Mouse (Mus musculus) thymus, adult 2 months (tissue): ENCODE results near the gene Rundc3a. TPM values are rescaled to one million over a fixed set of nuclear protein-coding genes. Genes with fewer than 3 reads are reported as not detected.

Experiments used
- DNase-seq: peaks from one replicate; pipeline ENCODE4 v3.0.0; 2021
- H3K27ac ChIP-seq: fragments of 200-500 bp; 2 replicates; pipeline ENCODE4 v1.5.1; 2012; ENCODE audit warnings: low read length, control low read depth; ENCODE audit not compliant: control insufficient read depth, insufficient read depth
- H3K27me3 ChIP-seq: fragments of 200-500 bp; 2 replicates; pipeline ENCODE4 v1.6.1; 2012; ENCODE audit warnings: mild to moderate bottlenecking, low read length, moderate library complexity, mixed read lengths; ENCODE audit not compliant: control insufficient read depth, insufficient read depth
- H3K36me3 ChIP-seq: fragments of 200-500 bp; 2 replicates; pipeline ENCODE4 v1.6.1; 2012; ENCODE audit warnings: mild to moderate bottlenecking, low read length, moderate library complexity; ENCODE audit not compliant: control insufficient read depth, insufficient read depth
- H3K4me1 ChIP-seq: fragments of 200-500 bp; replicated peaks from 2 replicates; pipeline ENCODE4 v1.6.1; 2012; ENCODE audit warnings: low read length; ENCODE audit not compliant: control insufficient read depth, insufficient read depth
- H3K4me3 ChIP-seq: fragments of 200-500 bp; 2 replicates; pipeline ENCODE4 v1.5.1; 2012; ENCODE audit warnings: mild to moderate bottlenecking, low read length, control low read depth, moderate library complexity; ENCODE audit not compliant: control insufficient read depth, insufficient read depth
- CTCF ChIP-seq: fragments of 200-500 bp; IDR thresholded peaks from 2 replicates; pipeline ENCODE4 v1.5.1; 2012; ENCODE audit warnings: mild to moderate bottlenecking, control low read depth, low read length, moderate library complexity, borderline replicate concordance; ENCODE audit not compliant: control insufficient read depth, poor library complexity, insufficient read depth; ENCODE audit errors: extremely low read depth
- POLR2A ChIP-seq: fragments of 200-500 bp; IDR thresholded peaks from 2 replicates; pipeline ENCODE4 v1.6.1; 2012; ENCODE audit warnings: mild to moderate bottlenecking, low read length, control low read depth, moderate library complexity; ENCODE audit not compliant: control insufficient read depth, poor library complexity, insufficient read depth; ENCODE audit errors: extremely low read depth
- WGBS: fragments of 180-500 bp; shearing (Covaris S2); methylation state at CpG from one replicate; pipeline ENCODE4 v1.1.7; 2018; 5-methylcytosine and 5-hydroxymethylcytosine counted together
- polyA plus RNA-seq: library from polyadenylated mRNA; depleted of rRNA; stranded (reverse); fragments of >200 nt; gene quantifications from 2 replicates; pipeline ENCODE4 v1.2.3, GENCODE M21; 2012; rRNA removed

Rundc3a gene
- polyA plus RNA-seq, 1 experiment, result 8.1 TPM

DNA sequence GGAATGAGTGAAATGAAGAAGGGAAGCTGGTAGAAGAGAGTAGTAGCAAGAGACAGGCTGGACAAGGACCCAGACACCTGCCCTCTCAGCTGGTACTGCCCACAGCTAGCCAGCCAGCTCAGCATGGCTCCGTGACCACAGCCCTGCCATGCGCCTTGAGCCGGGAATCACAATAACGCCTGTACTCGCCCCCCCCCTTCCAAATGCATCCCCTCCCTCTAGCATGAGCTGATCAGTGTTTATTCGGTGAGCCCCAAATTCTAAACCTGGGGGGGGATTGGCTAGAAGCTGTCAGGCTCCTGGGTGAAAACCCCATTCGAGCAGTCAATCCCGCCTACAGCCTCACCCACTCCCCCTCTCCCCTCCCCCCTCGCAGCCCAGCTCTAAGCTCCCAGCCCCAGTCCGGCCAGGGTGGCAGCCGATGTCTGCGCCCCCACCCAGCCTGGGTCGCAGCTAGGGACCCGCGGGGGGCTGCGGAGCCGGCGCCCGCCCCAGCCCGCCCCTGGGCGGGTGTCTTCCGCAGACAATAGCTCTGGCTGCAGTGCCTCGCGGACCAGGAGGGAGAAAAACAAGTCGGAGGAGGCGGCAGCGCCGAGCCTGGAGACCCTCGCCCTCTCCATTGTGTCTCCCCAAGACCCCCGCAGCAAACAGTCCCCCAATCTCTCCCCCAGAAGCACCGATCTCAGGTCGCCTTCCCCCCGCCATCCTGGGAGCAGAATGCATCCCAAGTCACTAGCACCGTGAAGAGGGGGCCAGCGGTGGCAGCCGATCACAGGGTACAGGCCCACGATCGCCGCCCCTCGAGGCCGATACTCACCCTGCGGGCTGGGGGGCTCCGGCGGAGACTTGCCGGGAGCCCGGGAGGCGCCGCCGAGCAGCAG, 53.6 kb downstream of the Rundc3a start:
- Histone ChIP-seq H3K4me1 (peaks cover 7% of the 10 kb centered on the region), H3K36me3 (no peaks in the 10 kb centered on the region), H3K4me3 (peak overlapping the region; percentile 41), H3K27ac (no peak overlapping the region), H3K27me3 (peaks cover 12% of the 10 kb centered on the region; the same call in 1 of the 2 replicates)
- TF ChIP-seq POLR2A, result no peak
- TF ChIP-seq CTCF, result no peak
- DNase-seq, result no peak
- WGBS, result 2% methylated on average over 49 of the region's 49 CpGs

DNA sequence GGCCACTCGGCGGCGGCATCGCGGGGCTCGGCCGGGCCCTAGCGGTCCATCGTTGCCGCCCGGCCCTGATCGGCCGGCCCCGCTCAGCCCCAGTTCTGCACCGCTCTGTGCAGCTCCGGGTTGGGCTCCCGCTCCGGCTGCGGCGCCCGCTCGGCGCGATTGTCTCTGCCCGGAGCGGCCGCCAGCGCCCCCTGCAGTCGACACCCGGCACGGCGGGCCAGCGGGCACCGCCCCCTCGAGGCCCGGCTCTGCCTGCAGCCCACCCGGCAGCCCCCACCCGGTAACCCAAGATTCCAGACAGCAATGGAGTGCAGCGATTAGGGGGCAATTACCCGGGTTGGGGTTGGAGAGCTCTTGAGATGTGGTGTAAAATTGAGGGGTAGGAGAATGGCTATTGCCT, 54.3 kb downstream of the Rundc3a start, which contains the start of gene Fam171a2:
TSS of gene Fam171a2 (minus strand) at position 186 of the 400 bp plus-strand sequence.
- TF ChIP-seq CTCF (peak; percentile 94), POLR2A (no peak)
- Histone ChIP-seq H3K36me3 (no peaks in the 10 kb centered on the region), H3K27me3 (peaks cover 12% of the 10 kb centered on the region; the same call in 1 of the 2 replicates), H3K27ac (no peak within 1 kb of the TSS), H3K4me3 (peak within 1 kb of the TSS; percentile 41), H3K4me1 (peaks cover 7% of the 10 kb centered on the region)
- under 1% methylated on average over 40 of the region's 40 CpGs for WGBS
- DNase-seq, result peak; percentile 84

DNA sequence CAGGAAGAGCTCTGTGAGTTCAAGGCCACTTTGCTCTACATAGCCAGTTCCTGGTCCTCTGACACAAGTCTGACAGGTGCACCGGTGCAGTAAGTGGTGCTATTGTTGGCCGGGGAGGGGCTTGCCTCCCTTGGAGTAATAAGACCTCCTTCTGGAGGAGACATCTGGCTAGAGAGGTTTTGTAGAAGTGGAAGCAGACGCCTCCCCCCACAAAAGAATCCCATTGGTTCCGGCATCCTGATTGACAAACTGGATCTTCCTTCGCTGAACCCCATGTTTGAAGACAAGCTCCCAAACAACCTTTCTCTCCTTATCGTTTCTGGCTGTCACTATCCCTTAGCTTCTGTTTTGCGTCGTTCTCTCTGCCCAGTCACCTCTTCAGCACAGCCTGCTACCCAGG, 55.1 kb downstream of the Rundc3a start:
- no peak for DNase-seq
- no peaks in the 10 kb centered on the region for H3K36me3 ChIP-seq
- no peak overlapping the region for H3K4me3 ChIP-seq
- peaks cover 12% of the 10 kb centered on the region; the same call in 1 of the 2 replicates for H3K27me3 ChIP-seq
- H3K27ac ChIP-seq, result no peak overlapping the region
- no peak for TF ChIP-seq CTCF
- TF ChIP-seq POLR2A, result no peak
- WGBS, result 37% methylated on average over 8 of the region's 8 CpGs
- peaks cover 7% of the 10 kb centered on the region for H3K4me1 ChIP-seq

DNA sequence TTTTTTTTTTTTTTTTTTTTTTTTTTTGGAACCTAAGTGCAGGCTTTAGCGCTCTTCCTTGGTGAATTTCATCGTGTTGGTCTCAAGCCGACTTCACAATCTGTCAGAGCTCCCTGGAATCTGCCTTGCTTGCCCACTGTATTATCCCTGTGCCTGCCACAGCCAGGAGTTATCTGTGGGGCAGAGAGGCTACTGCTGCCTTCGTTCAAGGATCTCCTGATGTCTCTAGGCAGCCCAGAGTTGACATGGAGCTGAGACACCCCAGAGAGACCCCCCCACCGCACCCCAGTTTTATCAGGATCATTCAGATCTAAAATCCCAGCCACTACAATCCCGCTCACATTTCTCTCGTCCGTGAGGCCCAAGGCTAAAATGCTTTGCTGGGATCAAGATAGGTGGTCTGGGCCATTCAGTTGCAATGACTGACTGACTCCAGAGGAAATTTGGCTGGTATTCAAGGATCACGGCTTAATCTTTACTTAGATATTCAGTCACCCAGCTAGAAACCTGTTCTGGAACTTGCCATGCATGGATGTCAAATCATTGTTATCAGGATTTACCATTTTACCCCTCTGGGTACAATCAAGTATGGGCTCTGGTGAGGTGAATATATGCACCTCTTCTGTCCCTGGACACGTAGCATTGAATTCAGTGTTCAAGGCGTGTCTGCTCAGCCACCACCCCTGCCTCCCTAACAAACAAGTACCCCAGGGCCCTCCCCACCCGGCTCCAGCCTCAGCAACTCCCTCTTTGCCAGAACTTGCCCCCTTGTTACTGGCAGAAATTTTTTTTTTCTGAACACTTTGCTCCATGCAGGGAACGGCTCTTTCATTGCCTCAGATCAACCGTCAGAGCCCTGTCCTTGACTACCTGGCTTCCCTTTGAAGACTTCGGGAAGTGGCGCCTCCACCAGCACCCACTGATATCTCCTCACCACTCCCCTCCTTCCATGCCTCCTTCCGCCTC, 56.1 kb downstream of the Rundc3a start:
- no peak for DNase-seq
- Histone ChIP-seq H3K27me3 (peaks cover 12% of the 10 kb centered on the region; the same call in 1 of the 2 replicates), H3K4me3 (no peak overlapping the region), H3K36me3 (no peaks in the 10 kb centered on the region), H3K27ac (no peak overlapping the region), H3K4me1 (peaks cover 7% of the 10 kb centered on the region)
- TF ChIP-seq CTCF, result no peak
- TF ChIP-seq POLR2A, result no peak
- WGBS, result 78% methylated on average over 17 of the region's 17 CpGs

Other genes with a start within 250 kb of the Rundc3a start
- gene Nags, start 247.9 kb upstream of the Rundc3a start, polyA plus RNA-seq, result 0.09 and 0.43 TPM in 2 replicates
- 26.2 and 31.3 TPM in 2 replicates for gene Tmem101, start 237.0 kb upstream of the Rundc3a start, polyA plus RNA-seq
- gene Lsm12, start 208.1 kb upstream of the Rundc3a start, polyA plus RNA-seq, result 36.1 and 42.2 TPM in 2 replicates
- gene G6pc3, start 203.8 kb upstream of the Rundc3a start, polyA plus RNA-seq, result 48.6 and 56.5 TPM in 2 replicates
- 76.8 and 81.7 TPM in 2 replicates for gene Hdac5, start 163.2 kb upstream of the Rundc3a start, polyA plus RNA-seq
- gene BC030867, start 144.5 kb upstream of the Rundc3a start, polyA plus RNA-seq, result 13.0 and 17.7 TPM in 2 replicates
- 0.12 and 0.27 TPM in 2 replicates for gene Asb16, start 124.7 kb upstream of the Rundc3a start, polyA plus RNA-seq
- gene Tmub2, start 108.5 kb upstream of the Rundc3a start, polyA plus RNA-seq, result 74.1 and 74.2 TPM in 2 replicates
- 89.9 TPM in 2 replicates for gene Atxn7l3, start 96.8 kb upstream of the Rundc3a start, polyA plus RNA-seq
- gene Ubtf, start 73.7 kb upstream of the Rundc3a start, polyA plus RNA-seq, result 59.7 and 67.9 TPM in 2 replicates
- gene Slc4a1, start 27.2 kb upstream of the Rundc3a start, polyA plus RNA-seq, result 0.11 and 0.34 TPM in 2 replicates
- gene Slc25a39, start 14.5 kb downstream of the Rundc3a start, polyA plus RNA-seq, result 227 and 235 TPM in 2 replicates
- 151 and 160 TPM in 2 replicates for gene Grn, start 36.9 kb downstream of the Rundc3a start, polyA plus RNA-seq
- 2.6 and 4.7 TPM in 2 replicates for gene Fam171a2, start 54.3 kb downstream of the Rundc3a start, polyA plus RNA-seq
- 3.8 and 4.0 TPM in 2 replicates for gene Itga2b, start 76.7 kb downstream of the Rundc3a start, polyA plus RNA-seq
- gene Gpatch8, start 163.0 kb downstream of the Rundc3a start, polyA plus RNA-seq, result 34.5 and 36.3 TPM in 2 replicates
- 0.71 TPM in 1 of 2 replicates, not detected in the other for gene Gm11627, start 186.1 kb downstream of the Rundc3a start, polyA plus RNA-seq
- gene Fzd2, start 211.0 kb downstream of the Rundc3a start, polyA plus RNA-seq, result 7.2 and 10.2 TPM in 2 replicates